Mouse (Mus musculus) ES-Bruce4 (cell line): ENCODE results near the gene Anapc13. TPM values are rescaled to one million over a fixed set of nuclear protein-coding genes. Genes with fewer than 3 reads are reported as not detected.

Source experiments
- H3K27ac ChIP-seq: 2 replicates; pipeline ENCODE4 v1.5.1; 2012; ENCODE audit warnings: low read length, inconsistent platforms; ENCODE audit not compliant: insufficient read depth
- H3K27me3 ChIP-seq: 2 replicates; pipeline ENCODE4 v1.6.1; 2012; ENCODE audit warnings: mild to moderate bottlenecking, low read length, inconsistent platforms; ENCODE audit not compliant: control insufficient read depth, poor library complexity, insufficient read depth, severe bottlenecking
- H3K36me3 ChIP-seq: 2 replicates; pipeline ENCODE4 v1.6.1; 2012; ENCODE audit warnings: inconsistent platforms, mild to moderate bottlenecking, low read length, moderate library complexity; ENCODE audit not compliant: control insufficient read depth, poor library complexity, insufficient read depth, severe bottlenecking
- H3K4me1 ChIP-seq: one replicate; pipeline ENCODE4 v1.8.1; 2011; ENCODE audit warnings: low read length; ENCODE audit not compliant: control insufficient read depth, insufficient read depth
- H3K4me3 ChIP-seq: 2 replicates; pipeline ENCODE4 v1.5.1; 2011; ENCODE audit warnings: low read depth, mild to moderate bottlenecking, low read length
- H3K9ac ChIP-seq: 2 replicates; pipeline ENCODE4 v1.6.1; 2012; ENCODE audit warnings: low read depth, mild to moderate bottlenecking, inconsistent platforms; ENCODE audit not compliant: poor library complexity, severe bottlenecking
- H3K9me3 ChIP-seq: replicated peaks from 2 replicates; pipeline ENCODE4 v1.6.1; 2012; ENCODE audit warnings: mild to moderate bottlenecking, low read length, inconsistent platforms; ENCODE audit not compliant: control insufficient read depth, poor library complexity, insufficient read depth, severe bottlenecking
- CTCF ChIP-seq: IDR thresholded peaks from one replicate; pipeline ENCODE4 v1.8.1; 2011; ENCODE audit warnings: low read depth, low read length
- EP300 ChIP-seq: IDR thresholded peaks from 2 replicates; pipeline ENCODE4 v1.6.1; 2011; ENCODE audit warnings: low read depth, low read length; ENCODE audit not compliant: insufficient read depth
- POLR2A ChIP-seq: IDR thresholded peaks from one replicate; pipeline ENCODE4 v1.8.1; 2011; ENCODE audit warnings: low read length; ENCODE audit not compliant: insufficient read depth
- polyA plus RNA-seq: library from polyadenylated mRNA; stranded (reverse); fragments of >200 nt; gene quantifications from 2 replicates; pipeline ENCODE4 v1.2.4, GENCODE M21; 2011; ENCODE audit warnings: low read depth; ENCODE audit not compliant: missing spikeins, insufficient read depth, insufficient read length

Gene Anapc13
- polyA plus RNA-seq, 1 experiment = 87.9 TPM

GRCm38 (mm10) chr9:102615071-102615470 is 11.0 kb upstream of the Anapc13 start:
- Histone ChIP-seq H3K4me3 (no peak overlapping the region), H3K4me1 (no peaks in the 10 kb centered on the region), H3K9ac (no peak overlapping the region), H3K27ac (no peak overlapping the region), H3K36me3 (no peaks in the 10 kb centered on the region), H3K27me3 (no peaks in the 10 kb centered on the region), H3K9me3 (no peaks in the 10 kb centered on the region)
- TF ChIP-seq POLR2A (no peak), CTCF (no peak), EP300 (no peak)

GRCm38 (mm10) chr9:102616267-102616666 is 9.8 kb upstream of the Anapc13 start:
- H3K9me3 ChIP-seq = no peaks in the 10 kb centered on the region
- TF ChIP-seq POLR2A (no peak), EP300 (no peak), CTCF (no peak)
- H3K4me3 ChIP-seq = no peak overlapping the region
- H3K9ac ChIP-seq = no peak overlapping the region
- no peak overlapping the region for H3K27ac ChIP-seq
- no peaks in the 10 kb centered on the region for H3K36me3 ChIP-seq
- no peaks in the 10 kb centered on the region for H3K27me3 ChIP-seq
- H3K4me1 ChIP-seq = no peaks in the 10 kb centered on the region

- H3K4me3 ChIP-seq = no peak overlapping the region
- no peak for TF ChIP-seq EP300
- no peak for TF ChIP-seq CTCF
- no peak for TF ChIP-seq POLR2A
- H3K9me3 ChIP-seq = no peaks in the 10 kb centered on the region
- H3K36me3 ChIP-seq = no peaks in the 10 kb centered on the region
- no peak overlapping the region for H3K9ac ChIP-seq
- no peak overlapping the region for H3K27ac ChIP-seq
- no peaks in the 10 kb centered on the region for H3K4me1 ChIP-seq
- H3K27me3 ChIP-seq = no peaks in the 10 kb centered on the region
These were observed 4.7 kb upstream of the Anapc13 start for GRCm38 (mm10) chr9:102621385-102621784.

- H3K27ac ChIP-seq = no peak overlapping the region
- no peak overlapping the region for H3K4me3 ChIP-seq
These were observed 3.8 kb upstream of the Anapc13 start for GRCm38 (mm10) chr9:102622192-102622857.

GRCm38 (mm10) chr9:102622876-102623275 is 3.2 kb upstream of the Anapc13 start:
- no peak overlapping the region for H3K27ac ChIP-seq
- no peaks in the 10 kb centered on the region for H3K36me3 ChIP-seq
- no peak for TF ChIP-seq CTCF
- no peak for TF ChIP-seq EP300
- no peak for TF ChIP-seq POLR2A
- H3K9ac ChIP-seq = no peak overlapping the region
- no peaks in the 10 kb centered on the region for H3K27me3 ChIP-seq
- no peaks in the 10 kb centered on the region for H3K9me3 ChIP-seq
- no peak overlapping the region for H3K4me3 ChIP-seq
- no peaks in the 10 kb centered on the region for H3K4me1 ChIP-seq

More at GRCm38 (mm10) chr9:102622192-102622857, 3.8 kb upstream of the Anapc13 start:
- no peak for TF ChIP-seq EP300
- peak; percentile 29 for TF ChIP-seq CTCF
- no peaks in the 10 kb centered on the region for H3K36me3 ChIP-seq
- H3K9me3 ChIP-seq = no peaks in the 10 kb centered on the region
- no peak overlapping the region for H3K9ac ChIP-seq
- H3K27me3 ChIP-seq = no peaks in the 10 kb centered on the region
- no peaks in the 10 kb centered on the region for H3K4me1 ChIP-seq

- Histone ChIP-seq H3K36me3 (no peaks in the 10 kb centered on the region), H3K9ac (no peak overlapping the region), H3K4me3 (no peak overlapping the region), H3K27ac (no peak overlapping the region), H3K4me1 (no peaks in the 10 kb centered on the region), H3K27me3 (no peaks in the 10 kb centered on the region), H3K9me3 (no peaks in the 10 kb centered on the region)
- TF ChIP-seq EP300 = no peak
- TF ChIP-seq POLR2A = no peak
- TF ChIP-seq CTCF = no peak
These were observed 2.5 kb upstream of the Anapc13 start for GRCm38 (mm10) chr9:102623581-102623980.
